Mouse (Mus musculus) cerebellum, adult 11-12 months (tissue): ENCODE data around the gene Atg2a.

Experiments used
- DNase-seq: peaks from one replicate; pipeline ENCODE4 v3.0.0; 2022

The Atg2a gene

DNA sequence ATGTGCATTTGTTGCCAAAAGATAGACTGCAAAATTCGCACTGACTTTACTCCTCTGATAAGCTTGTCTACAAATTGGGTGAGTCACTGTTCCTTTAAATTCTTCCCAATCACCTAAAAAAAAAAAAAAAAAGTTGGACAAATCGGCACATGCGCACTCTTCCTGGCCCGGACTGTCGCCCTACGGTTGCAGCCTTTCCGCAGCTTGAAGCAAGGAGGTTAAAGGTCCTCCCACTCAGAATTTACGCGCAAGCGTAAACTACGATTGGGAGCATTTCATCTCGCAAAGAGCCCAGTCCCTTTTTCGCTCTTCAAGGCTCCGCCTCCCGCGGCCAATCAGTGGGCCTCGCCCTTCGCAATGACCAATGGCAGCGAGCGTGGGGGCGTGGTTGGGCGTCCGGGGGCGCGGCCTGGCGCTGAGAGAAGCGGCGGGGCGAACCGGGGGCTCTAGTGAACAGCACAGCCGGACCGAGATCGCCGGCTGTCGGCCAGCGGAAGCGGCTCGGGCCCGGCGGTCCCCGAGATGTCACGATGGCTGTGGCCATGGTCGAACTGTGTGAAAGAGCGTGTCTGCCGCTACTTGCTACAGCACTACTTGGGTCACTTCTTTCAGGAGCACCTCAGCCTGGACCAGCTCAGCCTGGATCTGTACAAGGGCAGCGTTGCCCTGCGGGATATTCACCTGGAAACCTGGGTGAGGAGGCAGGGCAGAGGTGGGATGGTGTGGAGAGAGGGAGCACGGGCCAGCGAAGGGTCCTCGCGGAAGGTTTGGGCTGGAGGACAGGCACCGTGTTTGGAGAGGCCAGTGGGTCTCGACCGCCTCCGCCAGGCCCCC is at the start of gene Atg2a:
Atg2a (plus strand) TSS at position 395 of the 834 bp plus-strand sequence.
- DNase-seq, result peak; percentile 99

DNA sequence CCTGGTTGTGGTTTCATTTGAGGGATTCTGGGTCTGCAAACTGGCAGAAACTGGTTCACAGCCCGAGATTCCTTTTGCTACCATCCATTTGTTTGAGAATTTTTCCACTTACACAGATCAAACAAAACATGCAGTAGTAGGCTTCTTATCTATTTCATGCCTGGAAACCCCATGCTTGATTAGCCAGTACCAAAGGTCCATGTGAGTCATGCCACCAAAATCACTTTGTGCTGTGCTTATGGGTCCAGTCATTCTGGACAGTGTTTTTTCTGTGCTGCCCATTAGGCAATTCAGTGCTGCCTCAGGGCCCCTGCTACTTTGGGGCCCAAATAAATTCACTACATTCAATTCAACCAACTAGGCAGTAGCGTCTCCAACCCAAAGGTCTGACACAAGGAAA is 37.2 kb upstream of the Atg2a start:
- no peak for DNase-seq

DNA sequence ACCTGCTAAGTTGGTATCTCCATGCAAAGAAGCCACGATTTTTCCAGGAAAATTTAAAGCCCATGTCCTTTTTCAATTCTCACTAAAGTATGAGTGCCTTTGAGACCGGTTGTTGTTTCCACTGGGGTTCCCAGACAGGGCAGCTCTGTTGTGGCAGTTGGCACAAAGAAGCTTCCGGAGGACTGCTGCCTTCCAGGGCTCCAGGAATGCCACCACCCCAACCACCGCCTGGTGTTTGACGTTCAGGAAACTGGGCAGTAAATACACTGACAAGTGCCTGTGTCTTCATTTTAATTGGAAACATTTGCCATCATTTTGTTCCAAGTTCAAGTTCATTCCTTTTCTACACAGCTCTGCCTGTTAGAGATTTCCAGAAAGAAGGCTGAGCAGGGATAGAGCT is 34.8 kb upstream of the Atg2a start:
- no peak for DNase-seq

DNA sequence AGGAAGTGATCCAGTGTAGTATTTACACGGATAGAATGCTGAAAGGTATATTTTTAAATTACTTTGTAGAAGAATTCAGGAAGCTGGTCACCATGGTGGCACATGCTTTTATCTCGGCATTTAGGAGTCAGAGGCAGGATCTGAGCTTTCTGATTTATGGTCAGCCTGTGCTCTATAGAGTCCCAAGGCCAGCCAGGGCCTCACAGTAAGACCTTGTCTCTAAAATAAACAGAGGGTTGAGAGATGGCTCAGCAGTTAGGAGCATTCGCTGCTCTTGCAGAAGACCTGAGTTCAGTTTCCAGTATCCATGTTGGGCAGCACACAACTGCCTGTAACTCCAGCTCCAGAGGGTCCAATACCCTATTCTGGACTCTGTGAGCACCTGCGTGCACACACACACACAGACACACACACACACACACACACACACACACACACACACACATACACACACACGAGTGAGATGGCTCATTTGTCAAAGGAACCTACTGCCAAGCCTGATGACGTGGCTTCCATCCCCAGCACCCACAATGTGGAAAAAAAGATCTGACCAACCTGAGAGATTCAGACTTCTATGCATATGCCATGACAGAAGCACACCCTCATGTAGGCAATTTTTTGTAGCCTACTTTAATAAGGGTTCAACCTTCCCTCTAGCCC is 25.3 kb upstream of the Atg2a start:
- DNase-seq, result no peak

DNA sequence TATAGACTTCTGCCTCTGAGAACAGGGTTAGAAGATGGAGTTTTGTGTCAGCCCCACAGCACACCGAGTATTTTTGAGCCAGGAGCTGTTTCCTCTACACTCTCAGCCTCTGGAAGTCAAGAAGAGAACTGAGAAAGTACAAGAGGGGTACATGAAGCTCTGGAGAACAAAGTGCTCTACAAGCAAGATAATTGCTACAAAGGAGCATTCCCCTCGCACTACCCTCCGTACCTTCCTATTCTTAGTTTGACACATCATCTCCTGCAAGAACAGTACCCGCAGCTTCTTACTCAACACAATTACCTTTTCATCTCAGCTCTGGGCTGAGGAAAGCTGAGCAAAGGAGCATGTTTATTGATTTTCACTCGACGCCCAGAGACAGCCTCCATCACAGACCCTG is 22.9 kb upstream of the Atg2a start:
- DNase-seq, result no peak

DNA sequence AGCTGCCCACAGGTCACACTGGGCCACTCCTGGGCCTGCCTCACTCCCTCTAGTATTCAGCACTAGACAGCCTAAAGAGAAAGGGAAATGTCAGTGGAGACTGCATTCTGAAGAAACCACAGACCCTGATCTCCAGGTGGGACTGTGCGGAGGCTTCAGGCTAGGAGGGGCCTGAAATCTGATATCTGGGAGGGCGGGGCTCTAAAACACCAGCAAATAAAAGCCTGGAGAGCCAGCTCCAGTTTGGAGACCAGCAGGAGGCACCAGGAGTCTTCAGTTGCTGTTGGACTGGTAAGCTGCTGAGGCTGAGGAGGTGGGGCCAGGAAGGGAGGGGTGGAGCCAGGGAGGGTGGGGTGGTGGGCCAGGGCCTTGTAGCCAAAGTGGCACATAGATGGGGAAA is 15.3 kb upstream of the Atg2a start, which contains the start of gene Gpha2:
Gpha2 (plus strand) TSS at position 246 of the 400 bp plus-strand sequence.
- peak; percentile 7 for DNase-seq

DNA sequence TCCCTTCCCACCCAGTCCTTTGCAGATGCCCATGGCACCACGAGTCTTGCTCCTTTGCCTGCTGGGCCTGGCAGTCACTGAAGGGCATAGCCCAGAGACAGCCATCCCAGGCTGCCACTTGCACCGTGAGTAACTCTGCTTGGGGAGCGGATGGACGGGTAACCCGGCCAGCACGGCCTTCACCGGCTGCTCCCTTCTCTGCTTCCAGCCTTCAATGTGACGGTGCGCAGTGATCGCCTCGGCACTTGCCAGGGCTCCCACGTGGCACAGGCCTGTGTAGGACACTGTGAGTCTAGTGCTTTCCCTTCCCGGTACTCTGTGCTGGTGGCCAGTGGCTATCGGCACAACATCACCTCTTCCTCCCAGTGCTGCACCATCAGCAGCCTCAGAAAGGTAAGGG is 14.7 kb upstream of the Atg2a start:
- peak; percentile 25 for DNase-seq

DNA sequence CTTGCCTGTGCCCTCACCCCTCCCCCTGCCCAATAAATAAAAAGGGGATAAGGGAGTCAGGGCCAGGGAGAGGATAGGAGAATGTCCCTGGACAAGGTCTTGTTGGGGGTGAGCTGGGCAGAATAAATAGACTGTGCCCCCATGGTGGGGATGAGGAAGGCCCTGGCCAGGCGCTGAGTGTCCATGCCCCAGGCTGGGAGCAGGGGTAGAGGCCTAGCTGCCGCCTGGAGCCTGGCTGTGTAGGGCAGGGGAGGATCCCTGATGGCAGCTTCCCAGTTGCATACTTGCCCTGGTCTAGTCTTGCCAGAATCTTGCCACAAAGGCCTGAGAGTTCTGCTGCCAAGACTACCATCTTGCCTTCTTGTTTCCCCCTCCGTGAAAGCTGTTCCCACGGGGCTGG is 13.6 kb upstream of the Atg2a start:
- DNase-seq, result peak; percentile 30

DNA sequence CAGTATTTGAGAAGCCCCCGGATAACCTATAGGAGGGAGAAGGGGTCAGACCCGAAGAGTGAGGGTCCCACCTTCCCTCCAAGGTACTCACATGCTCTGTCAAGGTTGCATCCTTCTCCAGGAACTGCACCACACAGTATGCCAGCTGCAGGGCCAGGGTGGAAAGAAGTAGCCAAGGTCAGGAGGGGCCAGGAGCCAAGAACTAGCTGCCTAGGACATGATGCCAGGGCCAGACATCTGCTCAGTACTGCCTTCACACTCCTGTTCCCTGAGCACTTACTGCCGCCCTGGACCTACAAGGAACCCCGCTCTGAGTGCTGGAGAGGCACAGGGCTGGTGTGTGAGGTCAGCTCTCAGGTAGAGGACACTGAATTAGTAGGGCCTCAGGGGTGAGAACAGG is 11.1 kb upstream of the Atg2a start:
- peak; percentile 59 for DNase-seq

DNA sequence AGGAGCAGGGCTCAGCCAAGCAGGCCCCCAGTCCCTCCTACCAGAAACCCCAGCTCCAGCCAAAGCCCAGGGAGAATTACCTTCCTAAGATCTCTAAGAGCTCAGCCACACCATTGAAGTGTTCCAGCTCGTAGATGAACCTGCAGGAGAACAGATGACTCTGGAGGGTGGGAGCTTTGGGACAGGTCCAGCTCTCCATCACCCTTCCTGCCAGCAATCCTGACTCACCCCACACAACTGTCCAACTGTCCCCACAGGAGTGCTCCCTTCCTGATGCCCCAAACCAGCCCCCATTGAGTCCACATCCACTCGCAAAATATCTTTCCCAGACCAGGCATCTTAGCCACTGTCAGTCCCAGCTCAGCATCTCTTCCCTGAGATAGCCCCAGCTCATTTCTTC is 10.4 kb upstream of the Atg2a start:
- peak; percentile 34 for DNase-seq

DNA sequence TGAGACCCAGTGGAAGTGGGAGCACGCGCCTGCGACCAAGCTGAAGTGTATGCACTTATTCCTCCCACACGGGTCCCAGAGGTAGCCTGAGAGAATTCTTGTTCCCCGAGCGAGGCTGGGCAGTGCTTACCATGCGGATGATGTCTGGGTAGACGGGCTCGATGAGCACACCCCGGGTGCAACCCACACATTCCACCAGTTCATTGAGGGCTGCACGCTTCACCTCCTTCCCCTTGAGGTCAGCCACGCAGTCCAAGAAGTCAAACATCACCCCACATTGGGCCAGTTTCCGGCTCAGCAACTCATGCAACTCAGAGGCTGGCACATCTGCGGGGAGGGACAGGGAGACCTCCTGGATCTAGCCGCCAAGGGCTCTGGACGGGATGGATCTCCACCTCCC is 7.8 kb upstream of the Atg2a start:
- DNase-seq, result peak; percentile 43

DNA sequence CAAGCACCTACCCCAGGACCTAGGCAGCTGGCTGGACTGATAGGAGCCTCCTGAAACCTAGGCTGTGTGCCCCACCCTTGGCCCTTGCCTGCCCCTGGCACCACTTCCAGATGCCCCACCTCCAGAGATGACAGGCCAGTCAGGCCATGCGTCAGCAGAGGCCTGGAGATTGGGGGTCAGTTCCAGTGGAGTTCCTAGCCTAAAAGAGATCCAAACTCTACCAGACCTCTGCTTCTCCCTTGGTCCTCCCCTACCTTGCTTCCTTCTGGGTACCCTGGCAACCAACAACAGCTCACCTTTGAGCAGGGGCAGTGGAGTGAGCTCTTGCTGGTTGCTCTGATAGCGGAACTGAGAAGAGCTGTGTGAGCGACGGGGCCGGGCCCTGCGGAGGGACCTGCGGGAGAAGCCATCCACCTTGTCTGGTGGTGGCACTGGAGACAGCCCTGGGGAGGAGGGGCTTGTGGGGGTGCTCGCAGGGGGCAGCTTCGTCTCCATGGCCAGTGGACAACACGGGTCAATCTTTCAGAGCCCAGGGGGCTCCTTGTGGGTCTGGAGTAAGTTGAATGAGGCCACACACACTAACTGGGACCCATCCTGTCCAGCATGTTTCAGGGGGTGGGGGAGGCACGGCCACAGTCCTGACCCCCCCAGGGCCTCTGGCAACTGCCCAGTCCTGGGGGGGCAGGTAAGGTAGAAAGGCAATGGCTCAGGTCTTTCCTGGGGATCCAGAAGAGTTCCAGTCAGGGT is 7.0 kb upstream of the Atg2a start:
- peak; percentile 80 for DNase-seq

DNA sequence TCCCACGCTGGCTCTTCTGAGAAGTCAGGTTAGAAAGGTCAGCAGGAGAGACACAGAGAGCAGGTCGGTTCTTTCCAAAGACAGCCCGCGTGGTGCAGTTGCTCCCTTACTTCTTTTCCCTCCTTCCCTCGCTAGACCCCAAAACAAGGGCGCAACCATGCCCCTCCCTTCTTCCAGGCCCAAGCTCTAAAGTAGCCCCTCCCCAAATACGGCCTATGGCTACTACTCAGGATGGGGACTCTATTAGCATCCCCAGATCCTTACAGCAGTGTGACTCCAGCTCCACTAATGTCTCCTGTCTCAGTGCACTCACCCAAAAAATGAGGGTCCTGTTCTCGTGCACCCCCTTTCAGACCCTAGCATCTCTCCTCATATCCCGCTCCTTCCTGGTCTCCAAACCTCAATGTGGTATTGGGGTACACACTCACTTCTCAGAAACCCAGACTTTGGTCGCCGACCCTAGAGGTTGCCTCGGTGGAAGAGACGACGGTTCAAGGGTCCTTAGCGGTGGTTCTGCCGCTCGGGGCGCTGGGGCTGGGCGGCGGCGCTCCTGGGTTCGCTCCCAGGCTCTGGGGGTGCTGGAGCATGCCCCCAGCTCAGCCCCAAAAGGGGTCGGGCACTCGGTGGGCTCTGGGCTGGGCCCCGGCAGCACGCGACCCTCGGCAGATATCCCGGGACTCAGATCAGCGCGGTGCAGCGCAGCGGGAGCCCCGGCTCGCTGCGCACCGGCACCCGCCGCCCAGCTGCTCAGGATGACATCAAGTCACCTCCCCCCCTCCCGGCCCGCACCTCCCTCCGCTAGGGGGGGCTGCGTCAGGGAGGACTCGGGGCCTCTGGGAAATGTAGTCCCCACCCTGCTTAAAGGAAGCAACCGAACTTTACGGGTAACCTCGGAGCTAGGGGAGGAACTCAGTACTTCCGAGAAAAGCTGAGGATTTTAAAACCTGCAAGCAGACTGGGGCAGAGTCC is 6.1 kb upstream of the Atg2a start, which contains the start of gene Ppp2r5b:
Ppp2r5b (minus strand) TSS at position 789 of the 969 bp plus-strand sequence.
- peak; percentile 95 for DNase-seq

DNA sequence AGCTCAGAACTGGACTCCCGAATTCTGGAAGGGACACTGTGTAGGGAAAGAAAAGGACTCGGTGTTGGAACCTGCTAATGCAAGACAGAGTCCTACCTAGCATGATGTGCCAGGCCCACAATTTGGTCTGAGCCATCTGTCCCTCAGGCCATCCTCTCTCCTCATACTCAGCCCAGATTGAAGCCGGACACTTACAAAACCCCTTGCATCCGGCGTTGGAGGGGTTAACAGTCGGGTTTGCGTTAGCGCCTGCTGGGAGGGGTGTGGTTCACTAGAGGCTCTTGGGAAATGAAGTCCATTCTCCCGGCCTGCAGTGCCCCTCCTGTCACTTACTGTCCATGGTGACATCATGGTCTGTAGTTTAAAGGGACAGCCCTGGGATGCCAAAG is 5.4 kb upstream of the Atg2a start:
- DNase-seq, result peak; percentile 96

DNA sequence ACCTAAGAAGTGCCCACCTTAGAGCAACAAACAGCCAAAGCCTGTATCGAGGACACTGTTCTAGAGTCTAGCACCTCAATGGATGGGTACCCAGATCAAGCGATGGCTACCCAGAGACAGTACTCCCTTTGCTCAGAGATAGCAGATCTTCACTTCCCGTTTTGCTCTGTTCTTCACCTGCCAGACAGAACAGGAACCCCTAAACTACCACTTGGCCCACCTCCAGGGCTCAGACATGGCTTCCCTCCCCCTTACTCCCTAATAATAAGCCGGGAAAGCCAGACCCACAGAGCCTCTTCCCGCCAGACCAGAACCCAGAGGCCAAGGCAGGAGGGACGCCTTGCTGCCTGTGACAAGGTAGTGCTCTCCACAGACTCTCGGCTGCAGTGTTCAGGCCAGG is 4.6 kb upstream of the Atg2a start:
- peak; percentile 75 for DNase-seq

DNA sequence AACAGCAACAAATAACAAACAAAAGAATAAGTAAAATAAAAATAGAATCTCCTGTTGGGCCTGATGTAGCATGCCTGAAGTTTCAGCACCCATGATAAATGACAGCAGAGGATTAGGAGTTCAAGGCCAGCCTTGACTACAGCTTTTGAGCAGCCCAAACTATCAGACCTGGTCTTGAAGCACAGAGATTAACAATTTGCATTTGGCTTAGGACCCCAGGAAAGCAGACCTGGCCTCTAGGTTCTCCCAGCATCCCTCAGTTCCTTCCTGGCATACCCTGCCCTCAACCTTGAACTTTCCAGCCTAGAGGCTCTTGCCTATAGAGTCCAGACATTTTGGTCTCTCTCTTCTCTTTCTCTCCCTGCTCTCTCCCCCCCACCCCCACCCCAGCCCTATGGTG is 2.7 kb upstream of the Atg2a start:
- peak; percentile 30 for DNase-seq

DNA sequence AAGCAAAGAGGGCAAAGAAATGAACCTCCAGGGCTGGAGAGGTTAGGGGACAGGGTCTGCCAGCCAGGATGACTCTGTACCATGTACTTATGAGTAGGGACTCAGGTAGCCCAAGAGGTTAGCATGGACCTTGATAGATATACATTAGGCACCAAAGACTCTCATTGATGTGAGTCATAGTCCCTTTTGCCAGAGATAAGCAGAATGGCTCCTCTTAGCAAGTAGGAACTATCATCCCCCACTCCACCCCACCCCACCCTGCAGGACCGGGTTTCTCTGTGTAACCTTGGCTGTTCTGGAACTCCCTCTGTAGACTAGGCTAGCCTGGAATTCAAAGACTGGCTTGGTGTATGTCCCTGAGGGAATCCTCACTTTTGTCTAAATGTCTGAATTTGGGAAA is 1.3 kb upstream of the Atg2a start:
- DNase-seq, result peak; percentile 31

DNA sequence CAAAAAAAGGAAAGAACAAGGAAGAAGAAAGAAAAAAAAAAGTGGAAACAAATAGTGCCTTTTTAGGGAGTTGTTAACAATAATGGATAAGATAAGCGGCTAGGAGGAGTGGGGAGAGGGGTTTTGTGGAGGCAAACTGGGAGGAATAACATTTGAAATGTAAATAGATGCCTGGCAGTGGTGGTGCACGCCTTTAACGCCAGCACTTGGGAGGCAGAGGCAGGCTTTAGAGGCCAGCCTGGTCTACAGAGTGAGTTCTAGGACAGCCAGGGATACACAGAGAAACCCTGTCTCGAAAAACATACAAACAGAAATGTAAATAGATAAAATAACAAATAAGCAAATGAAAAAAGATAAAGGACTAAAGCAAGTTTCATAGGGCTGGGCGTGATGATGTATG is 743 bp upstream of the Atg2a start:
- DNase-seq, result peak; percentile 40

DNA sequence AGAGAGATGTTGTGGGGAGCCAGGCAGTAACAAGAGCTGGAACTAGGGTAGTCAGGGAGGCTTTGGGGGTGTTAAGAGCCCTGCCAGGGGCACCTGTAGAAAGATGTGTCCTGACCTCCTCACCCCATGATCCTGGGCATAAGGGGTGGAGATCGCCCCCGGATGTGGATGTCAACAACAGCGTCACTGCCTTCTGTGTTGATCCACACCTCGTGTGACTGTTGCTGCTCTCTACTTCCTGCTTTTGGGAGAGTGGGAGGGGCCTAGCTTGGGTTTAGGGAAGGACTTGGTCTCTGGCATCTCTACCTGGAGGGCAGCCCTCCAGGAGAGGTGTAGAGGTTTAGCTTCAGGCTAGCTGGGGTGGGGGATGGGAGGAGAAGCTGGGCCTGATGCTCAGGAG is 813 bp downstream of the Atg2a start:
- DNase-seq, result peak; percentile 80

DNA sequence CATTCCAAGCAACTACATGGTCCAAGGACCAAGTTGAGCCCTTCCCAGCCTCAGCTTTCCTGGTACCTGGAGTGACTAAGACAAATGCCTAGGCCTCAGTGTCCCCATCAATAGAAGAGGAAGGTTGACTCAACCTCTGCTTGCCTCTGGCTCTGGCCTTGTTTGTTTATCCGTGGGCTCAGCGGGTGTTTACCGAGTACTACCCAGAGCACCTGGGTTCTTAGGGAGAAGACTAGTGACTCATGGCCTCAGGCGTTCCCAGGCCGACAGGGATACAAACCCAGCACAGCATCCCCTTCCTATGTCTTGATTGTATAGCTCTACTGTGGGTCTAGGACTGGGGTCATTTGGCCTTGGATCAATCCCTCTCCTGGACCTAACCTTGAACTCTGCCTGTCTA is 1.8 kb downstream of the Atg2a start:
- DNase-seq, result no peak

DNA sequence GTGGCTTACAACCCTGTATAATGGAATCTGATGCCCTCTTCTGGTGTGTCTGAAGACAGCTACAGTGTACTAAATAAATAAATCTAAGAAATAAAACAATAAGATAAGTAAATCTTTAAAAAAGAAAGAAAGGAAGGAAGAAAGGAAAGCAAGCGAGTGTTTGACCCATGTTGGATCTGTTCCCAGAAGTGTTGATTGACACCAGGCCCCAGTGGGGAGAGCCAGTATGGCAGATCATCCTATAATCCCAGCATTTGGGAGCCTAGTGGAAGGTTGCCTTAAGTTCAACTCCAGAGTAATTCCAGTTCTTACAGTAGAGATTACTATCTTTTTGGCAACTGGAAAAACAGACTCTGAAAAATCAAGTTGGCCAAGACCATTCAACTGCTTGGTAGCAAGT is 4.3 kb downstream of the Atg2a start:
- no peak for DNase-seq

DNA sequence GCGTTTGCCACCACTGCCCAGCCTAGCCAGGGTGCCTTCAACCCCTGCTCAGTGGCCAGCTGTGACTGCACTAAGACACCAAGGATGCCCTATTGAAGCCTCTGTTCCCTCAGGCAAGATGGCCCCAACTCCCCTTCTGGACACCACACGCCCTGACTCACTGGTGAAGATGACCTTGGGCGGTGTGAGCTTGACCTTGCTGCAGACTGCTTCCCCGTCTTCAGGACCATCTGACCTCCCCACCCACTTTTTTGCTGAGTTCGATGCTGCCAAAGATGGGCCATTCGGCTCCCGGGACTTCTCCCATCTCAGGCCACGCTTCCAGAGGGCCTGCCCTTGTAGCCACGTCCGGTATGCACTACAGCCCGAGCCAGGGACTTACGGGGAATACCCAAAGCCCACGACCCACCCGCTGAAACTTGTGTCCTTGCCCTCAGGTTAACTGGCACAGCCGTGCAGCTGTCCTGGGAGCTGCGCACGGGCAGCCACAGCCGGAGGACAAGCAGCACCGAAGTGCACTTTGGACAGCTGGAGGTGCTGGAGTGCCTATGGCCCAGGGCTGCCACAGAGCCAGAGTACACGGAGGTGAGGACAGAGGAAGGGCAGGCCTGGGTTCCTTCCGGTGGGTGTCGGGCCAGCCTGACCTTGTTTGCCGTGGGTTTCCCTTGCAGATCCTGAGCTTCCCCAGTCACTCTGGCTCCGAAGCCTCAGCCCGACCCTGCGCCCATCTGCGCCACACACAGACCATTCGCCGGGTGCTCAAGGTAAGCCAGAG is 6.2 kb downstream of the Atg2a start:
- no peak for DNase-seq
